Mouse (Mus musculus) thymus, adult 2 months (tissue): ENCODE results near the gene Egfr. TPM values are rescaled to one million over a fixed set of nuclear protein-coding genes. Genes with fewer than 3 reads are reported as not detected.

ENCODE experiments used
- DNase-seq: peaks from one replicate; pipeline ENCODE4 v3.0.0; 2021
- H3K27ac ChIP-seq: fragments of 200-500 bp; 2 replicates; pipeline ENCODE4 v1.5.1; 2012; ENCODE audit warnings: low read length, control low read depth; ENCODE audit not compliant: control insufficient read depth, insufficient read depth
- H3K27me3 ChIP-seq: fragments of 200-500 bp; 2 replicates; pipeline ENCODE4 v1.6.1; 2012; ENCODE audit warnings: mild to moderate bottlenecking, low read length, moderate library complexity, mixed read lengths; ENCODE audit not compliant: control insufficient read depth, insufficient read depth
- H3K36me3 ChIP-seq: fragments of 200-500 bp; 2 replicates; pipeline ENCODE4 v1.6.1; 2012; ENCODE audit warnings: mild to moderate bottlenecking, low read length, moderate library complexity; ENCODE audit not compliant: control insufficient read depth, insufficient read depth
- H3K4me1 ChIP-seq: fragments of 200-500 bp; replicated peaks from 2 replicates; pipeline ENCODE4 v1.6.1; 2012; ENCODE audit warnings: low read length; ENCODE audit not compliant: control insufficient read depth, insufficient read depth
- H3K4me3 ChIP-seq: fragments of 200-500 bp; 2 replicates; pipeline ENCODE4 v1.5.1; 2012; ENCODE audit warnings: mild to moderate bottlenecking, low read length, control low read depth, moderate library complexity; ENCODE audit not compliant: control insufficient read depth, insufficient read depth
- CTCF ChIP-seq: fragments of 200-500 bp; IDR thresholded peaks from 2 replicates; pipeline ENCODE4 v1.5.1; 2012; ENCODE audit warnings: mild to moderate bottlenecking, control low read depth, low read length, moderate library complexity, borderline replicate concordance; ENCODE audit not compliant: control insufficient read depth, poor library complexity, insufficient read depth; ENCODE audit errors: extremely low read depth
- POLR2A ChIP-seq: fragments of 200-500 bp; IDR thresholded peaks from 2 replicates; pipeline ENCODE4 v1.6.1; 2012; ENCODE audit warnings: mild to moderate bottlenecking, low read length, control low read depth, moderate library complexity; ENCODE audit not compliant: control insufficient read depth, poor library complexity, insufficient read depth; ENCODE audit errors: extremely low read depth
- WGBS: fragments of 180-500 bp; shearing (Covaris S2); methylation state at CpG from one replicate; pipeline ENCODE4 v1.1.7; 2018; 5-methylcytosine and 5-hydroxymethylcytosine counted together
- polyA plus RNA-seq: library from polyadenylated mRNA; depleted of rRNA; stranded (reverse); fragments of >200 nt; gene quantifications from 2 replicates; pipeline ENCODE4 v1.2.3, GENCODE M21; 2012

Egfr gene
- polyA plus RNA-seq, 1 experiment, result 17.4 TPM

DNA sequence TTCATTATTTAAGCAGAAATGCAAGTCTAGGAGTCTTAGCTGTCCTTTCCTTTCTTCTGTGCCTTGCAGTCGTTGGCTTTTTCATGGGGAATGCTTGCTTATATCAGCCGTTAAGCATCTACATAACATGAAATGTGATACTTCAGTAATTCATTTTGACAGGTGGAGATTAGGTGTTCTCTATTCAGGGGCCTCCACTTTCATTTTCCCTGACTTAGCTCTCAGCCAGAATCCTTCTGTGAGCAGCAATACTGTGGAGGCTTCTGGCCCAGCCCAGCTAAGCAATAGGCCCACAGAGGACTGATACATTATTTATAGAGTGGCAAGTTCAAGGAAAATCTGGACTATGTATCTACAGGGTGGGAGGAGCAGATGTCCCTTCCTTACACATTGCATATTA, 25.0 kb downstream of the Egfr start:
- 59% methylated on average over 2 of the region's 2 CpGs for WGBS
- TF ChIP-seq CTCF, result no peak
- no peak for TF ChIP-seq POLR2A
- Histone ChIP-seq H3K27ac (no peak overlapping the region), H3K4me1 (no peaks in the 10 kb centered on the region), H3K27me3 (no peaks in the 10 kb centered on the region), H3K4me3 (no peak overlapping the region), H3K36me3 (no peaks in the 10 kb centered on the region)
- no peak for DNase-seq

DNA sequence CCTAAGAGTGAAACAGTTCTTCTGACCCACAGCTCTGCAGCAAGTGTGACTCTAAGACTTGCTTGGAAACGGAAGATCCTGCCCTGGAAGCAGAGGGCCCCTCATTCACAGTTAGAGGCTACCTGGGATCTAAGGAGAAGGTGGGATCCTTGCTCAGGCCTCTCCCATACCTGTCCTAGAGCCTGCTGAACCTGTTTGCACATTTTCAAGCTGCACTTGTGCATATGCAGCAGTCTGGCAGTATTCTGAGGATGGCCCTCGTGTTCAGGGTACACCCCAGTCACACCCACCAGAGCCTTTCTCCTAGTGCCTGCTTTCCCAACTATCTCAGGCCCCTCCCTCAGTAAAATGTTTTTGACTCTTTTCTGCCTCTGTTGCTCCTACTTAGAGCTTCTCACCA, 29.6 kb downstream of the Egfr start:
- H3K4me3 ChIP-seq, result no peak overlapping the region
- no peaks in the 10 kb centered on the region for H3K27me3 ChIP-seq
- TF ChIP-seq CTCF (no peak), POLR2A (no peak)
- no peaks in the 10 kb centered on the region for H3K4me1 ChIP-seq
- DNase-seq, result no peak
- no peak overlapping the region for H3K27ac ChIP-seq
- WGBS, result 97% methylated on average over 2 of the region's 2 CpGs
- H3K36me3 ChIP-seq, result no peaks in the 10 kb centered on the region

DNA sequence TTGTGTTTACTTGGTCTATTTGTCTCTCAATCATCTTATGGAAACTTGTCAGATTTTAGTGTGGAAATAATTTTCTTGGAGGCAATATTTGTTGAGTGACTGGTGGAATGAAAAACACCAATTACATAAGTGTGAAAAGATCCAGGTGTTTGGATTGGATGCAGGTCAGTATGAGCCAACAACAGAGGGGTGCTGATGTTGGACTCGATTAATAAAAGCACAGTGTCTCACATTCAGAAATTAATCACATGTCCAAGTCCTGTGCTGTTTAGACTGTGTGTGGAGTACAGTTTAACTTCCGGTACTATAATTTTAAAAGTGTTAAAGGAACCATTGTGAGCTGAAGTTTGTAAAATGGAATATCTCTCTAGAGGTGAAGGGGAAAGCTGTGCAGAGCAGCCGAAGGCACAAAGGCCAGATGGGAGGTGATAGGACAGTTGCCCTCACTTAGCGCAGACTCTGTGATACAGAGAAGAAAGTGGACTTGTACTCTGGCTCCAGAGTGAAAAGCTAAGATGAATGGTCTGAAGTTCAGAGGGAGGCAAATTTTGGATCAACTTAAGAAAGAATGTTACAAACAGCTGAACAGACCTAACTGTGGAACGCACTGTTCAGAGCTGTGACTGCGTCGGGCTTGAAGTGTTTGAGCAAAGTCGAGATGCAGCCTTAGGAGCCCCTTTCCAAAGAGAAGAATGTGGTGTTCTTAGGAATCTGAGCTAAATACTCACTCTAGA, 32.1 kb downstream of the Egfr start:
- TF ChIP-seq CTCF (no peak), POLR2A (no peak)
- no peaks in the 10 kb centered on the region for H3K4me1 ChIP-seq
- WGBS, result 96% methylated on average over 8 of the region's 8 CpGs
- H3K36me3 ChIP-seq, result no peaks in the 10 kb centered on the region
- no peak for DNase-seq
- no peaks in the 10 kb centered on the region for H3K27me3 ChIP-seq
- no peak overlapping the region for H3K27ac ChIP-seq
- H3K4me3 ChIP-seq, result no peak overlapping the region

DNA sequence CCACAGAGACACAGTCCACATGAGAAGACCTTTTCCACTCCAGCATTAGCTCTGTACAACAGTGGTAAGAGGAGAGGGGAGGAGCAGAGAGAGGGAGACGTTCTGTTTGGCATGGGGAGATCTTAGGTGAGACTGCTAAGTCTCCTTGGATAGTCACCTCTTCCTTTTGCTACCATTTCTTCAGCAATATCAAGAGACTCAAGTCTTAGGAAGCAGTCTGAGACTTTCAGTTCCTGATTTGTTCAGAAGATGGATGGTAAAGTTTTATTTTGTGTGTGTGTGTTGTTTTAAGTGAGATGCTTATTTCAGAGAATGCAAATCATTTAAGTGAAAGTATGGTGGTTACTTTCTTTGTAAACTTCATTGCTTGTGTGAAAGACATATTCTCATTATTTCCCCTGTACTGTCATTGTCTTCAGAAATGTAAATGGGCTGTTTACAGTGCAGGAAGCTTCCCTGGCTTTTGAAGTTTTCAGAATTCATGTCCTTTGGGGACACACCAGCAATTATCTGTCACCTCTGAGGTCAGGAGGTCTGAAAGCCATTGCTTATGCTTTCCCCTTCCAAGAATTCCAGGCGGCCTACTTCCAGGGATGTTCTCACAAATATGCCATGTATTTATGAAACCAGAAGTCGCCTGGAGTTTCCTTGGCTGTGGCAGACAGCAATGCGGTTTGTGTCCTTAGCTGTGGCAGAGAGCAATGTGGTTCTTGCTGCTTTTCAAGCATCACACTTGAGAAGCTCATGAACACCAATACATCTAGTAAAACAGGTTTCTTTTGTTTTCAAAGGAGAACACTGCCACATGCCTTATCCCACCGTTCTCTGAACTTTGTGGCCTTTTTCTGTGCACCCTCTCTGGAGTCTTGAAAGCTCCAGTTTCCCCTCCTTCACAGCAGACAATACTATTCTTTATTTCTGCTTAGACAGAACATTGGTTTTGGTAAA, 40.9 kb downstream of the Egfr start:
- H3K27ac ChIP-seq, result no peak overlapping the region

DNA sequence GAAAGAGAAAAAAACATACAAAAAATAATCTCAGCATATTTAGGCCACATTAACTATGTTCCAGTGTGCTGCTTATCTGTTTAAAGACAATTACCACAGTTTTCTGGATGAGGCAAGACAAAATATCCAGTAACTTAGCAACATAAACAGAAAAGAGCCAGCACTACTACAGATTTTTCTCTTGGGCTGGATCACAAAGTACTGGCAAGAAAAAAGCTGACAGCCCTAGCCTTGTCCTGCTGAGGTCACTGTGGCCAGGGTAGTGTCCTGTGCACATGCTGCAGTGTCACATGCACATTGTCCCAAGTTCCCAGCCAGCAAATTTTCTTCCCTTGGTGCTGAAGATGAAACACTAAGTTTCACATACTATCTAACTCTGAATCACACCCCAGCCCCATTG, 43.0 kb downstream of the Egfr start:
- no peak for DNase-seq
- H3K27ac ChIP-seq, result no peak overlapping the region

More for the DNA sequence above, 40.9 kb downstream of the Egfr start:
- H3K27me3 ChIP-seq, result no peaks in the 10 kb centered on the region
- no peaks in the 10 kb centered on the region for H3K36me3 ChIP-seq
- WGBS, result 78% methylated on average over 5 of the region's 5 CpGs
- TF ChIP-seq POLR2A (no peak), CTCF (no peak)
- DNase-seq, result no peak
- H3K4me3 ChIP-seq, result no peak overlapping the region
- H3K4me1 ChIP-seq, result 0 out of 2 replicates have a peak, but pooled peaks cover 2% of the 10 kb centered on the region

DNA sequence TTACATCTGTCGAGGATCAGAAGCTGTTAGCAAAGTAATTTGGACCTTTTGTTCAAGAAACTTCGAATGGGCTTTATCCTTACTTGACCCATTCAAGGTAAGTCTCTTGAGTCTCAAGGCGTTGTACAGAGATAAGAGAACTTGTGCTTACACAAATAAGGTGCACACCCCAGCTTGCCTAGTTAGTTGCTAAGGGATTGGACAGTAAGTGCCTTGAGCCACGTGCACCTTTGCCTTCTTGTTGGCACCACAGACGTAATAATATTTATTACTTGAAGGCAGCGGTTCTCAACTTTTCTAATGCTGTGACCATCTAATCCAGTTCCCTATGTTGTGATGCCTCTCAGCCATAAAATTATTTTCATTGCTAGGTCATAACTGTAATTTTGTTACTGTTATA, 43.5 kb downstream of the Egfr start:
- TF ChIP-seq POLR2A, result no peak
- no peak for TF ChIP-seq CTCF
- Histone ChIP-seq H3K27ac (no peak overlapping the region), H3K27me3 (no peaks in the 10 kb centered on the region), H3K36me3 (no peaks in the 10 kb centered on the region), H3K4me1 (0 out of 2 replicates have a peak, but pooled peaks cover 2% of the 10 kb centered on the region), H3K4me3 (no peak overlapping the region)
- DNase-seq, result no peak
- WGBS, result 87% methylated on average over 6 of the region's 6 CpGs

More for the DNA sequence above, 43.0 kb downstream of the Egfr start:
- TF ChIP-seq CTCF (no peak), POLR2A (no peak)
- H3K4me1 ChIP-seq, result 0 out of 2 replicates have a peak, but pooled peaks cover 2% of the 10 kb centered on the region
- H3K27me3 ChIP-seq, result no peaks in the 10 kb centered on the region
- no peaks in the 10 kb centered on the region for H3K36me3 ChIP-seq
- H3K4me3 ChIP-seq, result no peak overlapping the region

DNA sequence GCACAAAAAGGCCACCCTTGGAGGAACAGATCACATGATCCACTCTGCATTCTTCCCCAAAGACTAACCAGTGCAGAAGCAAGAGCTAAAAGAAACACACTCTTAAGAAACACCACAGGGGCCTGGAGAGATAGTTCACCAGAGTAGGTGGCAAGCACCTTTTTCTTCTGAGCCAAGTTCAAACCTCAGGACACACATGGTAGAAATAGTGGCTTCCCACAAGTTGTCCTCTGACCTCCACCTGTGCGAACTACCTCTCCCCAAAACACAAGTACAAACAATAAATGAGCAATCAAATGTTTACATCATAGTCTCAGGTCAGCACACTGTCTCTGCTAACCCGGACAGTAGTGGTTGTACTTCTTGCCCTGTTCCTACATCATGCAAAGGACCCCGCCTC, 45.5 kb downstream of the Egfr start:
- H3K27me3 ChIP-seq, result no peaks in the 10 kb centered on the region
- no peak for DNase-seq
- no peaks in the 10 kb centered on the region for H3K36me3 ChIP-seq
- no peak overlapping the region for H3K4me3 ChIP-seq
- no peak overlapping the region for H3K27ac ChIP-seq
- TF ChIP-seq POLR2A (no peak), CTCF (no peak)
- H3K4me1 ChIP-seq, result 0 out of 2 replicates have a peak, but pooled peaks cover 2% of the 10 kb centered on the region
- WGBS, result 94% methylated on average over 3 of the region's 3 CpGs
